Comparison of ENCODE assay signal across 24 mouse cellular contexts in the genomic region with DNA sequence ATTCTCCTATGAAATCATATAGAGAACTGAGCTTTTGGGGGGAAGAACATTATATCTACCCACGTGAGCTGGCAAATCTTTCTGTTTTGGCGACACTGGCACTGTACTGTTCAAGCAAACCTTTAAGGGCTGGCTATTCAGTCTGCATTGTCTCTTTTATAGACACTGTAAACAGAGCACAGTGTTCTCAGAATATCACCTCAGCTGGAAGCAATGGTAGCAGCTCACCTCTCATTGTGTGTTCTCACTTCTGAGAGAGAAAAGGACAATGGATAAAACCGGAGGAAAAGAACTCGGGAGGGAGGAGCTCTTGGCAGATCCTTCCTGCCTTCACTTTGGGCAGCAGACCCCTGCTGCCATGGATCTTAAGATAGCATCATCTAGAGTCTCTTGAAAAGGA.
"Had no signal": no experiment of that assay in that cellular context is flagged by ENCODE, and none has a peak within 500 bp of the region (broad histone marks: within the 10 kb centered on the region; RNA-seq: fewer than 3 reads in every experiment).

No protein-coding gene starts in this region.

- H3K36me3 ChIP-seq: heart, embryonic 10.5 days; heart, embryonic 12.5 days; hindbrain, embryonic 13.5 days; hindbrain, embryonic 15.5 days; kidney, embryonic 15.5 days; limb, embryonic 10.5 days; limb, embryonic 12.5 days; liver, embryonic 13.5 days had no signal

- ATAC-seq: hindbrain, postnatal 0 days; intestine, embryonic 16.5 days had no signal

- H3K4me3 ChIP-seq: heart, embryonic 10.5 days; heart, embryonic 12.5 days; hindbrain, embryonic 13.5 days; hindbrain, embryonic 15.5 days; kidney, embryonic 15.5 days; left cerebral cortex, adult 2 months; limb, embryonic 10.5 days; limb, embryonic 12.5 days; liver, embryonic 13.5 days had no signal

- H3K4me2 ChIP-seq: heart, embryonic 12.5 days; hindbrain, embryonic 13.5 days; hindbrain, embryonic 15.5 days; kidney, embryonic 15.5 days; limb, embryonic 12.5 days; liver, embryonic 11.5 days; liver, embryonic 13.5 days had no signal

- H3K4me1 ChIP-seq: heart, embryonic 10.5 days; heart, embryonic 12.5 days; hindbrain, embryonic 13.5 days; hindbrain, embryonic 15.5 days; kidney, embryonic 15.5 days; limb, embryonic 10.5 days; limb, embryonic 12.5 days; liver, embryonic 13.5 days had no signal

- DNase-seq: gastrocnemius, postnatal 14 days; gastrocnemius, postnatal 36 days; heart, adult 18-20 months; heart, postnatal 10 days; heart, postnatal 36 days; kidney, adult 11 months; kidney, adult 2 months; kidney, adult 9 months; kidney, postnatal 14 days; kidney, postnatal 36 days; liver; liver, embryonic 13.5 days had no signal

- H3K9me3 ChIP-seq: heart, embryonic 10.5 days; heart, embryonic 12.5 days; hindbrain, embryonic 13.5 days; hindbrain, embryonic 15.5 days; kidney, embryonic 15.5 days; limb, embryonic 10.5 days; limb, embryonic 12.5 days; liver, embryonic 13.5 days had no signal

- H3K9ac ChIP-seq: heart, embryonic 12.5 days; hindbrain, embryonic 13.5 days; hindbrain, embryonic 15.5 days; kidney, embryonic 15.5 days; limb, embryonic 12.5 days; liver, embryonic 13.5 days had no signal

- H3K27me3 ChIP-seq: heart, embryonic 12.5 days; hindbrain, embryonic 13.5 days; hindbrain, embryonic 15.5 days; kidney, embryonic 15.5 days; limb, embryonic 12.5 days; liver, embryonic 13.5 days had no signal

- H3K27ac ChIP-seq: heart, embryonic 10.5 days; hindbrain, embryonic 13.5 days; hindbrain, embryonic 15.5 days; hindbrain, postnatal 0 days; kidney, embryonic 15.5 days; kidney, postnatal 0 days; left cerebral cortex, adult 2 months; limb, embryonic 10.5 days; limb, embryonic 12.5 days; liver, embryonic 13.5 days had no signal
